Mouse (Mus musculus): Measurements from ENCODE around the gene Ppp2r3a.

Gene Ppp2r3a

DNA sequence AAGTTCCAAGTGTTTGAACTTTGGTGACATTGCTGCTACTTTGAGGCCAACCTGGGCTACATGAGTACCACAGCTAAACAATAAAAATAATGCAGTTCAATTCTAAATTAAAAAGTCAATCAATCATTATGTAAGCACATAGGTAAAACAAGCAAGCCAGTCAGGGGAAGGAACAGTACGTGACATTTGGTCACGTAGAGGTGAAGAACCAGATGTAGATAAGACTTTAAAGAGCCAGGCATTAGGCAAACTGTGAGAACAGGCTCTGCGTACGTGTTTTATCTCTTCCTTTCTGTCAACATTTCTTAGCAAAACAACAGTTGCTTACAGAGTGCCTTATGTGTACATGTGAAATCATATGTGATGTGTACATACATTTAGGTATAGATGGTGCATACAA, 946 bp upstream of the Ppp2r3a start:
- in situ Hi-C loops (cut with MseI, MboI): no loop called here

DNA sequence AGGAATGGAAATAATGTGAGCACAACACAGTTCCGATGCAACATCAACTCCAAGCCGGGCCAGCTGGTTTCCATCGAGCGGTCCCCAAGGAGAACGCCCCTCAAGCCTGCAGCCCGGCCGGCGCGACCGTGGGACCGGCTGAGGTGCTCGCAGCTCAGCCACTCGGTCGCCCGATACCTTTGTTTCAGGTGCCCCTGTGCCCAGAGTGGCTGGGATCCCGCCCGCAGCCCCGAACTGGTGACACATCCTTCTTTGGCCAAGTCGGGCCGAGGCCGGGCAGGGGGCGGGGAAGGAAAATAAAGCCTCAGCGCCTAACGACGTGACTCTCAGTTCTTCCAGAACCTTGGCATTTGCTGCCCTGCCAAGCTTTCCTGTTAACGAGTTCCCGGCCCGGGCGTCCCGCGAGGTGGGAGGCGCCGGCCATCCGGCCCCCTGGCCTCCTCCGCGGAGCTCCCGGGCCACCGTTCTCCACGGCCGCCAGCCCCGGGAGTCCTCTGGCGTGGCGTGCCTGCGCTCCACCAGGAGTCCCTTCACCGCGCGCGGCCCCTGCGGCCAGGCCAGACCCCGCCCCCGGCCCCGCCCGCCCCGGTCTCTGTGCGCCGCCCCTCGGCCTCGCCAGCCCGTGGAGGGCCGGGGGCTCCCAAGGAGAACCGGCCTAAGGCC, 483 bp downstream of the Ppp2r3a start:
- in situ Hi-C loops (cut with MseI, MboI): no loop called here

DNA sequence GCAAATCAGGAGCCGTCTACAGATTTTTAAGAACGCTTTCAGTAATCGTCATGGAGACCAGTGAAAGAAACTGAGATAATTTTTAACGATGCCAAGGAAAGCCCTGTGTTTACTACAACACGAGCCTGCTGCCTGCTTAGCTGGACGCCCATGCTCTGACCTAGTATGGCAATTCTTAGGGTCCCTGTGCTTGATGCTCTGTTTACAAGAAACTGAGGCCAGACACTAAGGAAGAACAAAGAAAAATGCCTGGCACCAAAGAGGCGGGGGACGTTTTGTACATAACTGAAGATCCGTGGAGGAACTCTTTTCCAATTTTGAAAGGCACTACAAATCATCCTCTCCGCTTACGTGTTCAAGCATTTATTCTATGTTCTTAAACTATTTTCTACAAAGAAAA, 1.1 kb downstream of the Ppp2r3a start:
- in situ Hi-C loops (cut with MseI, MboI): no loop called here

DNA sequence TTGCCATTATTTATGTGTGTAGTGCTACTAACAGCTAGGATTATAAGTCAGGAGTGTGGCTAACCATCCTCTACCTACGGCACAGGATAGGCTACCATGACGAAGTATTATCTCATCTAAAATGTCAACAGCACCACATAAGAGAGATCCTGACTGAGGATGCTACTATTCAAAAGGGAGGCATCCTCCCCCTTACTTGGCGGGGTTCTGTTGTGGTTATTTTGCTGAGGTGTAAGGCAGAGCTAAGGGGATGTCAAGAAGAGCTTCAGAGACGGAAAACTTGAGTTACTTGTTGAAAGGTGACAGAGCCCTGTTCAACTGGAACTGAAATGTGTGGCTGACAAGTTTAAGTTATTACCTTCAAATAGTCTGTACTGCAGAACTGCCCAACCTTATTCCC, 2.0 kb downstream of the Ppp2r3a start:
- in situ Hi-C loops (cut with MseI, MboI): no loop called here

DNA sequence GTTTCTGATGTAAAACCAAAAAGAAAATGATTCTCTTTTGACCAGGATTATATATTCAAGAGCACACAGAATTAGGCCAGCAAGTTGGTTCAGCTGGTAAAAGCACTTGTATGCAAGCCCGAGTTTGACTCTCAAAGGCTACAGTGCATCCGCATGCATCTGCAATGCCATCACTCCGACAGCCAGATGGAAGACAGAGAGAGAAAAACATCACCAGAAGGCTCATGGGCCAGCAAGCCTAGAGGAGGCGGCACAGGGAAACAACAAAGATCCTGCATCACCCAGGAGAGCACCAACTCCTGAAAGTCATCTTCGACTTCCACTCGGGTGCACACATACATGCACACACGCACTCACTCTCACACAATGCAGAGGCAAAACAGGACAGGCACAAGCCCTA, 4.1 kb downstream of the Ppp2r3a start:
- in situ Hi-C loops (cut with MseI, MboI): no loop called here

DNA sequence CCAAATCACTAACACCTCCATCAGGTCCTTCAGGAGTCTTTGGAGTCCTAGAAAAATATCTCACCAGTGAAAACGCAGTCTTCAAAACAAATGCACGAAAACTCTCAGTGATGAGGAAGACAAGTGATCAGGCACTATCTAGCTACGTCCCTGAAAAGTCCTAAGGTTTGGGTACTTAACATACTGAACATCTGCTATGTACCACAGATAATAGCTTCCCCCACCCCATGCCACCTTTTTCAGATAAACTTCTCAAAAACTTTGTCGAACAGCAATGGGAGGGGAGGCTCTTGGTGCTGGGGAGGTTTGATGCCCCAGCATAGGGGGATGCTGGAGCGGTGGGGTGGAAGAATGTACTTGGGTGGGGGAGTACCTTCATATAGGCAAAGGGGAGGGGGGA, 6.1 kb downstream of the Ppp2r3a start:
- in situ Hi-C loops (cut with MseI, MboI): no loop called here

DNA sequence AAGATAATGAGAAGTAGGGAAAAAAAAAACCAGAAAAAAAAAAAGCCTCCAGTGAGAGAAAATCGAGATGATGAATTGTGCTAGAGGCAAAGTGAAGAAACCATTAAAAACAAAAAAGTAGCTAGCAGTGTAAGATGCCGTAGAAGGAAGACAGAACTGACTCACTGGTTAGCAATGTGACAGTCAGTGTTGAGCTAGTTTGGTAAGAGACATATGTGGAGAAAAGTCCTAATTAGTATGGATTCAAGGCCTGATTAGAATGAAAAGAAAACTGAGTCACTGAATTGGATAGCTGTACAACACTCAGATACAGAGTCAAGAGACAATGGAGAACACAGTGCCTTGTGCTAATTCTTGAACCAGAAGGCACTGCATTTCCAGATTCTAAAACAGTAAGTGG, 7.9 kb downstream of the Ppp2r3a start:
- in situ Hi-C loops (cut with MseI, MboI): no loop called here

GRCm38 (mm10) chr9:101240161-101240560, 11.4 kb downstream of the Ppp2r3a start:
- in situ Hi-C loops (cut with MseI, MboI): no loop called here

DNA sequence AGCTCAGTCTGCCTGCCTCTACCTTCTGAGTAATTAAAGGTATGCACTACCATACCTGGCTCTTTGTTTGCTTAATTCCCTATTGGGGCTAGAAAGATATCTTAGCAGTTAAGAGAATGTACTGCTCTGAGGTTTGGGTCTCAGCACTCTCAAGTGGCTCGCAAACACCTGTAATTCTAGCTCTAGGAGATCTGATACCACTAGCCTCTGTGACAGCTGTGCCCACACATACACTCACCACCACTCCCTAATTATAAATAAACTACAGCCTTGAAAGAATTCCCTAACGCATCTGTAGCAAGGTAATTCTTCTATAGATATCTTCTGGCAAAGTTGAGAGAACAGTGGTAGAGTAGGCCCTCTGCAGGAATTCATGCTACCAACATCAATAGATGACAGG, 15.8 kb downstream of the Ppp2r3a start:
- in situ Hi-C loops (cut with MseI, MboI): no loop called here

- in situ Hi-C loops (cut with MseI, MboI): no loop called here
Measured at GRCm38 (mm10) chr9:101232034-101232433, 19.6 kb downstream of the Ppp2r3a start.

- in situ Hi-C loops (cut with MseI, MboI): no loop called here
Measured at GRCm38 (mm10) chr9:101230028-101230427, 21.6 kb downstream of the Ppp2r3a start.

GRCm38 (mm10) chr9:101228892-101229291, 22.7 kb downstream of the Ppp2r3a start:
- in situ Hi-C loops (cut with MseI, MboI): no loop called here

DNA sequence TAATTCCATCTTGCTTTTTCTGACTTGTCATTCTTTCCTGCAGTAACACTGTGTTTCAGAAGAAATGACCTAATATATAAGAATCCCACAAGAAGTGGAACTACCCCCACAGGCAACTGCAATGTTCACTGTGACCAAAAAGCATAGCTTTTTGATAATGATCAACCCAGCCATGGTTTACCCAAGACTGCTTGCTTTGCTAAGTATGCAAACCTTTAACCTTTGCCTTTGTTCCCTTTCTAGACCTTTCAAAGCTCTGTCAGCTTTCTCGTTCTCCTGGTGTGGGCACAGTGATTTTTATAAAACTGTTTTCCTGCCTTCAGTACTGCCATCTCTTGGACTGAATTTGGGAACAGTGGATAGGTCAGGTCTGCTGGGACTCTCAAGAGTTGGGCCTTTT, 43.6 kb downstream of the Ppp2r3a start:
- in situ Hi-C loops (cut with MseI, MboI): no loop called here

DNA sequence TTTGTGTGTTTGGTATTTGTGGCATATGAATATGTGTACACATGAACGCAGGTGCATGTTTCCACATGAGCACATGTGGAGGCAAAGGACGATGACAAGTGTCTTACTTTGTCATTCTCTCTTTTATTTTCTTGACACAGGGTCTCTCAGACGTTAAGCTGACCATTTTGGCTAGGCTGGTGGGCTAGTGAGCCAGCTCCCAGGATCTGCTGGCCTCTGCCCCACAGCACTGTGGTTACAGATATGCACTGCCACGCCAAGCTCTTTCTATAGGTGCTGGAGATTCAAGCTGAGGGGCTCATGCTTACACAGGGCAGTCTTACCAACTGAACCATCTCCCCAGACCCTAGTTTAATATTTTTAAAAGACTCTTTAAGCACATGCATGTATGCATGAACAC, 45.1 kb downstream of the Ppp2r3a start:
- in situ Hi-C loops (cut with MseI, MboI): no loop called here

DNA sequence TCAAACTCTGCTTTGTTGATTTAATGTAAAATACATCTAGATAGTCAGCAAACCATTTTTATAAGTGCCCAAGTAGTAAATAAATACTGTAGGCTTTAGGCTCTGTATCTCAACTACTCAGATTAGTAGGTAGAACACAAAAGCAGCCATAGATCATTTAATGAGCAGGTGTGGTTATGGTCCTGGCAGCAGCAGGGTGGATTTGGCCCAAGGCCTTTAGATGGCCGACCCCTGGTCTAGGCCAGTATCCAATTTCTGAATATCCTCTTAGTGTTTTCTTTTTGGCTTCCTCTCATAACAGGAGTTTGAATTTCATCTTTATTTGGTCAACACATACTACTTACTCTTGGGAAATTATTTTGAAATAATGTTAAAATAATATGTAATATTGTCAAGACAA, 46.4 kb downstream of the Ppp2r3a start:
- in situ Hi-C loops (cut with MseI, MboI): no loop called here

GRCm38 (mm10) chr9:101204059-101204458, 47.5 kb downstream of the Ppp2r3a start:
- in situ Hi-C loops (cut with MseI, MboI): no loop called here

- in situ Hi-C loops (cut with MseI, MboI): no loop called here
Measured at GRCm38 (mm10) chr9:101200627-101201026, 51.0 kb downstream of the Ppp2r3a start.

DNA sequence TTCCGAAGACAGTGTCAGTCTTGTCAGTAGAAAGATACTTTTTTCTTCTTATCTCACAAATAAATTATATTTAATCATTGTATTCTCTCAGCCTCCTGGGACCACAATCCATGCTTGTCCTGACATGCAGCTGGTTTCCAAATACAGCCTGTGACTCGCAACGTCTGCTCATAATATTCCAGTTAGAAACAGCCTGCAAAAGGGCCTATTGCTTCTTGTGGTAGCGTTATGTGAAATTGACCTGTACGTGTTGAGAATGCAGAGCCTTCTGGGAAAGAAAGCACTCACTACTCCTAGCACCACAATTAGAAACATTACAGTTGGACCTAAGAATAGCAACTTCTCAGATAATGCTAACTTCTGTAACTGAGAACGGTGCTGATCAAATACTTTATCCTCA, 52.8 kb downstream of the Ppp2r3a start:
- in situ Hi-C loops (cut with MseI, MboI): no loop called here

DNA sequence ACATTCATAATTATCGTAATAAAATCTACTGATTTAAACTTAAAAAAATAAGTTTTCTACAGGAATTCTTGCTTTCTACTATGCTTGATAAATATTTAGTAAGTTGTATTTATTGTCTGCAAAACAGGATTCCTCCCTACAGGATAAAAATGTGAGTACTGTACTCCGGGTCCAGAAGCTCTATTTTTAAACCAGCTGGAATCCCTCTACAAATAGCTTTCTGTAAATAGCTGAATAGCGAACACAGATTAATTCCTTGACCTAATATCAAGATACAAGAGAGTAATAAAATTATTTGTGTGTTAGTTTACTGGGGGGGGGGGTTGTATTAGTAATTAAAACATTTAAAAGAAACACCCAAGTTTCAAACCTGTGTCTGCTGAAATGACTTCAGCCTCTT, 53.3 kb downstream of the Ppp2r3a start:
- in situ Hi-C loops (cut with MseI, MboI): no loop called here

GRCm38 (mm10) chr9:101181962-101182701, 69.5 kb downstream of the Ppp2r3a start:
- in situ Hi-C loops (cut with MseI, MboI): no loop called here

DNA sequence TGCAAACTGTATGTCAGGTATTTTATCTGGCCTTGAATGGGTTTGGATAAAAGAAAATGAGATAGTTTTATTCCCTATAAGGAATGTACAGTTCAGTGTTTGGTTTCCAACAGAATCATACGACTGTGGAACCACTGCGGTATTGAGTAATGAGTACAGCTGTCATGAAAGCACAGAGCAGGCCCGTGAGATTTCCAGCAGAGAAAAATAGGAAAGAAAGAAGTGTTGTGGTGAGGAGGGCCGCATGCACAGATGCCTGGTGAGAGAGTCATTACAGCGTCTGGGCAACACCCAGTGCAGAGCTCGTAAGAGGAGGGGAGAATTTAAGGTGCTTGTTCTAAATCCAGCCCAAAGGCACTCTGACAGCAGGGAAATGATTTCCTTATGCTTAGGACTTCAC, 70.3 kb downstream of the Ppp2r3a start:
- in situ Hi-C loops (cut with MseI, MboI): no loop called here

DNA sequence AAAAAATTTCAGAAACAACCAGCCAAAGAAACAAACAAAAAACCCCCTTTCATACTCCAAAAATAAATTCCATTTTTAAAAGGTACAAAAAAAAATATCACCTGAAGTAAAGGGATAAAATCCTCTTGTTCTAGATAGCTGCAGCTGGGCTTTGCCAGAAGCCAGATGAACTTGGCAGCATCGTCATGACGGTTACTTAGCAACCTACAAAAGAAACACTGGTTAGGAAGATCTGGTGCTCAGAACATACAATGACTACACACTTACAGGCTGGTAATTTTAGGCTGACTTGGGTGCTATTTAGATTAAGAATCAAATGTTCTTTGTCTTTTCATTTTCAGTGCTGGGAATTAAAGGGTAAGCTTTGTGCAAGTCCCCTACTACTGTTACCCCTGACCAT, 71.4 kb downstream of the Ppp2r3a start:
- in situ Hi-C loops (cut with MseI, MboI): no loop called here

- in situ Hi-C loops (cut with MseI, MboI): no loop called here
Measured at GRCm38 (mm10) chr9:101160627-101161026, 91.0 kb downstream of the Ppp2r3a start.

DNA sequence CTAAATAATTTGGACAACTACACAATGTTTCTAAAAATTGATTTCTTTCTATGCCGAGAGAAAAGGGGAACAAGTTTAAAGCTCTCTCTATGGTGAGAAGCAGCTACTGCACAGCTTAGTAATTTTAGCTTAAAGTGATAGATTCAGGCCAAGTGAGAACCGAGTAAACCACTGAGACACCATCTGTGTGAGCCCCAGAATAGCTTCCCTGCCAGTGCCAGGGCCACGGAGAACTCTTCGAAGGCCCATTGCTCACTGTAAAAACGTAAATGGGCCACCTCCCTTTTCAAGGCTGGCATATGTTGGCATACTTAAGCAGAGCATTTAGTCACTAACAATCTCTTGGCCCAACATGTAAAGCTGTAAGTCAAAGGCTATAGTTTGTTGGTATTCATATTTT, 91.5 kb downstream of the Ppp2r3a start:
- in situ Hi-C loops (cut with MseI, MboI): no loop called here

Measured in mouse trophoblast stem cell (cell line).